Mouse (Mus musculus) gonadal fat pad, adult 2 months (tissue): Measurements from ENCODE around the gene Ascc3. TPM values are rescaled to one million over a fixed set of nuclear protein-coding genes. Genes with fewer than 3 reads are reported as not detected.

Experiments used
- DNase-seq: peaks from one replicate; pipeline ENCODE4 v3.0.0-alpha.2; 2012; ENCODE audit warnings: low read depth
- polyA plus RNA-seq: library from polyadenylated mRNA; depleted of rRNA; stranded (reverse); fragments of >200 nt; gene quantifications from 2 replicates; pipeline ENCODE4 v1.2.3, GENCODE M21; 2012

Gene Ascc3
- polyA plus RNA-seq, 1 experiment, result 20.9 TPM

GRCm38 (mm10) chr10:50895091-50895790 is 302.8 kb downstream of the Ascc3 start:
- DNase-seq, result no peak

- DNase-seq, result no peak
Observed at GRCm38 (mm10) chr10:50895881-50896766, 303.7 kb downstream of the Ascc3 start.

- no peak for DNase-seq
Observed at GRCm38 (mm10) chr10:50896767-50897390, 304.4 kb downstream of the Ascc3 start.

- DNase-seq, result no peak
Observed at GRCm38 (mm10) chr10:50897530-50898471, 305.3 kb downstream of the Ascc3 start.

GRCm38 (mm10) chr10:50898621-50899020 is 306.2 kb downstream of the Ascc3 start:
- no peak for DNase-seq

GRCm38 (mm10) chr10:50899846-50900745 is 307.6 kb downstream of the Ascc3 start:
- DNase-seq, result no peak
